Mouse (Mus musculus): ENCODE results near the gene Mrps9. TPM values are rescaled to one million over a fixed set of nuclear protein-coding genes. Genes with fewer than 3 reads are reported as not detected.

The Mrps9 gene
- polyA plus RNA-seq, 1 experiment from 2014 or later: 65.3 TPM

GRCm38 (mm10) chr1:42917908-42918307 lies 66.9 kb downstream of the Mrps9 start:
- Histone ChIP-seq H3K27ac (ENCODE audit: low read depth, low read length) (no peak overlapping the region), H3K9me3 (replicated peaks; ENCODE audit: control insufficient read depth, low read length) (no peaks in the 10 kb centered on the region), H3K36me3 (ENCODE audit: control insufficient read depth, insufficient read depth, low read length) (no peaks in the 10 kb centered on the region), H3K4me2 (peak overlapping the region; percentile 51), H3K4me1 (ENCODE audit: control insufficient read depth, insufficient read depth, low read length) (no peaks in the 10 kb centered on the region), H3K27me3 (ENCODE audit: control insufficient read depth, insufficient read depth, low read length) (no peaks in the 10 kb centered on the region), H3K4me3 (ENCODE audit: low read depth, low read length) (0 out of 2 replicates have a peak overlapping the region, but pooled peaks have one; percentile 14), H3K9ac (ENCODE audit: low read depth, low read length) (no peak overlapping the region)
- WGBS (ENCODE audit: insufficient replicate concordance): 16% methylated on average over 4 of the region's 4 CpGs
- ATAC-seq (replicated peaks; ENCODE audit: insufficient number of reproducible peaks, low FRiP score, low TSS enrichment): no peak

GRCm38 (mm10) chr1:42923924-42924323 lies 72.9 kb downstream of the Mrps9 start:
- no peak overlapping the region for H3K9ac ChIP-seq (ENCODE audit: low read depth, low read length)
- H3K36me3 ChIP-seq (ENCODE audit: control insufficient read depth, insufficient read depth, low read length): no peaks in the 10 kb centered on the region
- no peaks in the 10 kb centered on the region for H3K27me3 ChIP-seq (ENCODE audit: control insufficient read depth, insufficient read depth, low read length)
- ATAC-seq (replicated peaks; ENCODE audit: insufficient number of reproducible peaks, low FRiP score, low TSS enrichment): no peak
- H3K4me1 ChIP-seq (ENCODE audit: control insufficient read depth, insufficient read depth, low read length): no peaks in the 10 kb centered on the region
- no peak overlapping the region for H3K27ac ChIP-seq (ENCODE audit: low read depth, low read length)
- no peak overlapping the region for H3K4me3 ChIP-seq (ENCODE audit: low read depth, low read length)
- WGBS (ENCODE audit: insufficient replicate concordance): 71% methylated on average over 5 of the region's 5 CpGs
- no peak overlapping the region for H3K4me2 ChIP-seq
- H3K9me3 ChIP-seq (replicated peaks; ENCODE audit: control insufficient read depth, low read length): no peaks in the 10 kb centered on the region

GRCm38 (mm10) chr1:42933613-42934012 lies 82.6 kb downstream of the Mrps9 start:
- Histone ChIP-seq H3K9ac (ENCODE audit: low read depth, low read length) (no peak overlapping the region), H3K27ac (ENCODE audit: low read depth, low read length) (no peak overlapping the region), H3K27me3 (ENCODE audit: control insufficient read depth, insufficient read depth, low read length) (no peaks in the 10 kb centered on the region), H3K4me1 (ENCODE audit: control insufficient read depth, insufficient read depth, low read length) (no peaks in the 10 kb centered on the region), H3K4me3 (ENCODE audit: low read depth, low read length) (no peak overlapping the region), H3K9me3 (replicated peaks; ENCODE audit: control insufficient read depth, low read length) (no peaks in the 10 kb centered on the region), H3K4me2 (no peak overlapping the region), H3K36me3 (ENCODE audit: control insufficient read depth, insufficient read depth, low read length) (no peaks in the 10 kb centered on the region)
- ATAC-seq (replicated peaks; ENCODE audit: insufficient number of reproducible peaks, low FRiP score, low TSS enrichment): no peak
- WGBS (ENCODE audit: insufficient replicate concordance): 80% methylated on average over 1 of the region's 1 CpGs

GRCm38 (mm10) chr1:42948486-42948885 lies 97.5 kb downstream of the Mrps9 start:
- no peak for ATAC-seq (replicated peaks; ENCODE audit: insufficient number of reproducible peaks, low FRiP score, low TSS enrichment)
- Histone ChIP-seq H3K9me3 (replicated peaks; ENCODE audit: control insufficient read depth, low read length) (no peaks in the 10 kb centered on the region), H3K9ac (ENCODE audit: low read depth, low read length) (no peak overlapping the region), H3K4me1 (ENCODE audit: control insufficient read depth, insufficient read depth, low read length) (no peaks in the 10 kb centered on the region), H3K27ac (ENCODE audit: low read depth, low read length) (no peak overlapping the region), H3K27me3 (ENCODE audit: control insufficient read depth, insufficient read depth, low read length) (no peaks in the 10 kb centered on the region), H3K4me3 (ENCODE audit: low read depth, low read length) (no peak overlapping the region), H3K4me2 (no peak overlapping the region), H3K36me3 (ENCODE audit: control insufficient read depth, insufficient read depth, low read length) (no peaks in the 10 kb centered on the region)
- WGBS (ENCODE audit: insufficient replicate concordance): 66% methylated on average over 4 of the region's 4 CpGs

- Histone ChIP-seq H3K4me1 (ENCODE audit: control insufficient read depth, insufficient read depth, low read length) (no peaks in the 10 kb centered on the region), H3K36me3 (ENCODE audit: control insufficient read depth, insufficient read depth, low read length) (no peaks in the 10 kb centered on the region), H3K4me3 (ENCODE audit: low read depth, low read length) (peak within 1 kb of the TSS; percentile 64), H3K27ac (ENCODE audit: low read depth, low read length) (no peak within 1 kb of the TSS), H3K9ac (ENCODE audit: low read depth, low read length) (peak within 1 kb of the TSS; percentile 77), H3K4me2 (peak within 1 kb of the TSS; percentile 97), H3K9me3 (replicated peaks; ENCODE audit: control insufficient read depth, low read length) (no peaks in the 10 kb centered on the region), H3K27me3 (ENCODE audit: control insufficient read depth, insufficient read depth, low read length) (no peaks in the 10 kb centered on the region)
- ATAC-seq (replicated peaks; ENCODE audit: insufficient number of reproducible peaks, low FRiP score, low TSS enrichment): peak; percentile 78
- under 1% methylated on average over 65 of the region's 71 CpGs for WGBS (ENCODE audit: insufficient replicate concordance)
Measured at GRCm38 (mm10) chr1:42952734-42953481, 101.9 kb downstream of the Mrps9 start, which contains the start of gene Gpr45. Gpr45 (plus strand) TSS chr1:42952872.

GRCm38 (mm10) chr1:42953482-42953822 lies 102.4 kb downstream of the Mrps9 start:
- H3K36me3 ChIP-seq (ENCODE audit: control insufficient read depth, insufficient read depth, low read length): no peaks in the 10 kb centered on the region
- no peaks in the 10 kb centered on the region for H3K27me3 ChIP-seq (ENCODE audit: control insufficient read depth, insufficient read depth, low read length)
- peak; percentile 42; the same call in 1 of the 2 replicates for ATAC-seq (replicated peaks; ENCODE audit: insufficient number of reproducible peaks, low FRiP score, low TSS enrichment)
- H3K27ac ChIP-seq (ENCODE audit: low read depth, low read length): no peak overlapping the region
- H3K9me3 ChIP-seq (replicated peaks; ENCODE audit: control insufficient read depth, low read length): no peaks in the 10 kb centered on the region
- peak overlapping the region; percentile 77 for H3K9ac ChIP-seq (ENCODE audit: low read depth, low read length)
- no peaks in the 10 kb centered on the region for H3K4me1 ChIP-seq (ENCODE audit: control insufficient read depth, insufficient read depth, low read length)
- WGBS (ENCODE audit: insufficient replicate concordance): 1% methylated on average over 16 of the region's 16 CpGs
- peak overlapping the region; percentile 97 for H3K4me2 ChIP-seq
- peak overlapping the region; percentile 64 for H3K4me3 ChIP-seq (ENCODE audit: low read depth, low read length)

Other genes with a start within 250 kb of the Mrps9 start
- 0.10 and 0.19 TPM in 2 replicates for gene Pou3f3, start 155.5 kb upstream of the Mrps9 start, polyA plus RNA-seq (2014; fragmentation: Nextera tagmentation; extraction: Ambion mirVana)
- 3.8 and 5.0 TPM in 2 replicates for gene Gpr45, start 101.6 kb downstream of the Mrps9 start, polyA plus RNA-seq (2014; fragmentation: Nextera tagmentation; extraction: Ambion mirVana)
- 8.6 and 8.7 TPM in 2 replicates for gene Tgfbrap1, start 247.4 kb downstream of the Mrps9 start, polyA plus RNA-seq (2014; fragmentation: Nextera tagmentation; extraction: Ambion mirVana)
- 22.4 and 29.8 TPM in 2 replicates for gene AI597479, start 247.5 kb downstream of the Mrps9 start, polyA plus RNA-seq (2014; fragmentation: Nextera tagmentation; extraction: Ambion mirVana)